Comparison of ENCODE assay signal across 22 mouse cellular contexts in the genomic region with DNA sequence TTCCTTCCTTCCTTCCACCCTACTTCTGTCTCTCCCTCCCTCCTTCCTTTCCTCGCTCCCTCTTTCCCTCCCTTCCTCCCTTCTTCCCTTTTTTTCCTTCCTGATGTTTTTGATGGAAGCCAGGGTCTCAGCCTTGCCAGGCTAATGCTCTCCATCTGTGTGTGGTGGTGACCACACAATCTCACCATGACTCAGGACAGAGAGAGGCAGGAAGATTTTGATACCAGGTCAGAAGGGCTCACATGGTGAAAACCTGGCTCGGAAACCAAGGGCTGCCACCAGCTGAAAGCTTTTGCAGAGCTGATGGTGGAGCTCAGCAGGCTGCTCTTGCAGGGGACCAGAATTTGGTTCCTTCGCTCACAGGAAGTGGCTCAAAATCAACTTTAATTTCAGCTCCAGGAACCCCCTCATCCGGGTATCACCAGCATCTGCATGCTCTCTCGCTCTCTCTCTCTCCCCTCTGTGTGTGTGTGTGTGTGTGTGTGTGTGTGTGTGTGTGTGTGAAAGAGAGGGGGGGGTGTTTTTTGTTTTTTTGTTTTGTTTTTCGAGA.
"Had no signal": no experiment of that assay in that cellular context is flagged by ENCODE, and none has a peak within 500 bp of the region (broad histone marks: within the 10 kb centered on the region; RNA-seq: fewer than 3 reads in every experiment).

No protein-coding gene starts in this region.

- ATAC-seq: intestine, embryonic 16.5 days; midbrain, embryonic 15.5 days had no signal

- H3K27ac ChIP-seq: limb, embryonic 10.5 days; limb, embryonic 13.5 days; liver, embryonic 13.5 days; macrophage; midbrain, embryonic 12.5 days; midbrain, embryonic 15.5 days; neural tube, embryonic 12.5 days; neural tube, embryonic 15.5 days had no signal

- H3K4me3 ChIP-seq: limb, embryonic 10.5 days; limb, embryonic 13.5 days; liver, embryonic 13.5 days; midbrain, embryonic 12.5 days; midbrain, embryonic 15.5 days; myocyte; neural tube, embryonic 12.5 days; neural tube, embryonic 15.5 days had no signal

- DNase-seq: kidney, adult 18-20 months; kidney, adult 9 months; kidney, postnatal 14 days; kidney, postnatal 4 days; layer of hippocampus, postnatal 36 days; liver; liver, embryonic 13.5 days; lung, adult 2 months; right cerebral cortex, adult 18-20 months; right cerebral cortex, postnatal 25 days; thymus, adult 2 months; thymus, postnatal 14 days; thymus, postnatal 4 days had no signal
